Comparison of ENCODE assay signal across 8 mouse cellular contexts in the genomic region with DNA sequence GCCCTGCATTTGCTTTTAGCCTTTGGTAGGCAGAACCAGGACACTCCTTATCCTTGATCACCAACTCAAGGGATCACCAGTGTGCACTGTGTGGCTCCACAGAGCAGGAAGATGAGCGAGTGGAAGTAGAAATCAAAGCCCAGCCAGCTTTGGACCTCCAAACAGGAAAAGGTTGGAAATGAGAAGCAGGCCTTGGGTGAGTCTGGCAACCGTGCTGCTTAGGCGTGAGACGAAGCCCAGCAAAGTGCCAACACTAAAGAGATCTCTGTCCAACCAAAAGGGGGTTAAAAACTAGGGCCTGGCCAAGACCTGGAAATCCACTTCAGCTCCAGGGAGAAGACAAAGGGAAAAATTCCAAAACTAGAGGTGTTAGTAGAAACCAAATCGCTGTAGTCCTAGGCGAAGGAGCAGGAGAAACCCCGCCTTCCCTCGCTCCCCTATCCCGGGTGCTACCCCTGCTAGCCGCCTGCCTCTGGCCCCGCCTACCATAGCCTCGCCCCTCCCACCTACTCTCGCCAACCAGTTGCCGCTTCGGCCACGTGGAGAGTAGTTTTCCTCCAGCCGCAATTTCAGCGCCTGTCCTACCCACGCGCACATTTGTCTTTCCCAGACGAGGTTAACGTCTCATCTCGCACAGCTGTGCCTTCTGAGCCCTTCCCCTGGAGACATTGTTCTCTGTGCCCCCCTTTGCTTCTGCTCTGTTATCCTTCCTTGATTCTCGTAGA. TPM values are rescaled to one million over a fixed set of nuclear protein-coding genes. Genes with fewer than 3 reads are reported as not detected.
A peak's percentile ranks its signal among the peaks of the same experiment; 100 is the strongest.
DNase-seq lines count a peak whose midpoint lies in the region; ATAC-seq and TF ChIP-seq lines count a peak whose summit lies in the region.

No protein-coding gene starts in this region.

- H3K79me2 ChIP-seq in MEL (ENCODE audit: control insufficient read depth, insufficient read depth, low read length, poor library complexity), result no peaks in the 10 kb centered on the region; the same call in 1 of the 2 replicates

- H3K4me3 ChIP-seq in MEL (ENCODE audit: control insufficient read depth in 1 of 2, insufficient read depth in 1 of 2, low read depth in 2 of 2, low read length in 2 of 2), result peak overlapping the region; percentile 60 to 66
- H3K4me3 ChIP-seq in hindbrain, embryonic 13.5 days, result peak overlapping the region; percentile 30

- WGBS in hindbrain, embryonic 13.5 days, result 18% methylated on average over 24 of the region's 24 CpGs

- peaks cover 13 to 25% of the 10 kb centered on the region in 2 experiments for H3K4me1 ChIP-seq in MEL (ENCODE audit: control insufficient read depth in 1 of 2, insufficient read depth in 2 of 2, low read length in 2 of 2)
- H3K4me1 ChIP-seq in hindbrain, embryonic 13.5 days (replicated peaks), result peaks cover 12% of the 10 kb centered on the region

- no peak for TF ChIP-seq RAD21 in MEL (IDR thresholded peaks at IDR 0.05; ENCODE audit: low read depth, low read length)

- ATAC-seq in hindbrain, embryonic 13.5 days (ENCODE audit: low FRiP score), result peak; percentile 74

- peaks cover 0 to 16% of the 10 kb centered on the region in 2 experiments; a peak in 2 of 4 replicates for H3K36me3 ChIP-seq in MEL (ENCODE audit: control insufficient read depth in 1 of 2, insufficient read depth in 2 of 2, low read length in 2 of 2)
- peaks cover 13% of the 10 kb centered on the region for H3K36me3 ChIP-seq in hindbrain, embryonic 13.5 days

- peak overlapping the region; percentile 79 for H3K9ac ChIP-seq in MEL (ENCODE audit: control insufficient read depth, low read depth, low read length, poor library complexity, severe bottlenecking)
- H3K9ac ChIP-seq in hindbrain, embryonic 13.5 days, result peak overlapping the region; percentile 20; the same call in 1 of the 2 replicates

- peak overlapping the region; percentile 59 for H3K4me2 ChIP-seq in hindbrain, embryonic 13.5 days

- DNase-seq in MEL (ENCODE audit: low read depth, low spot score), result peak; percentile 91
- DNase-seq in cerebellum, adult 9-11 months, result peak; percentile 20
- peak; percentile 15 to 36 for DNase-seq in frontal cortex, postnatal 25 days (ENCODE audit: low spot score in 2 of 2)
- peak; percentile 17 to 33 for DNase-seq in layer of hippocampus, postnatal 25 days (ENCODE audit: extremely low spot score in 1 of 2, low spot score in 1 of 2)
- DNase-seq in lung, postnatal 25 days (ENCODE audit: low spot score), result peak; percentile 87
- peak; percentile 81 for DNase-seq in retina, embryonic 14.5 days (ENCODE audit: low spot score)
- DNase-seq in thymus, postnatal 25 days, result peak; percentile 90

- H3K27me3 ChIP-seq in MEL (ENCODE audit: control insufficient read depth in 1 of 2, insufficient read depth in 2 of 2, low read length in 2 of 2), result no peaks in the 10 kb centered on the region
- H3K27me3 ChIP-seq in hindbrain, embryonic 13.5 days, result no peaks in the 10 kb centered on the region

- peak overlapping the region; percentile 68 for H3K27ac ChIP-seq in MEL (ENCODE audit: control insufficient read depth, low read depth, low read length)
- H3K27ac ChIP-seq in hindbrain, embryonic 13.5 days, result 0 out of 2 replicates have a peak overlapping the region, but pooled peaks have one; percentile 3

- H3K9me3 ChIP-seq in MEL (replicated peaks; ENCODE audit: insufficient read depth, low read length), result no peaks in the 10 kb centered on the region
- no peaks in the 10 kb centered on the region for H3K9me3 ChIP-seq in hindbrain, embryonic 13.5 days

- TF ChIP-seq POLR2A in MEL (IDR thresholded peaks at IDR 0.05; ENCODE audit: control insufficient read depth in 1 of 2, insufficient read depth in 1 of 2, low read depth in 1 of 2, low read length in 2 of 2, poor library complexity in 1 of 2), result peak in 1 of 2 experiments; percentile 82; a peak in 2 of 4 replicates

- TF ChIP-seq CTCF in MEL (IDR thresholded peaks at IDR 0.05 in 2 of 3, conservative IDR thresholded peaks at IDR 0.05 in 1 of 3; ENCODE audit: control insufficient read depth in 1 of 3, insufficient read depth in 1 of 3, low read depth in 2 of 3, low read length in 3 of 3, poor library complexity in 1 of 3, severe bottlenecking in 1 of 3), result no peak

- no peak for TF ChIP-seq EP300 in MEL (IDR thresholded peaks at IDR 0.05; ENCODE audit: low read depth in 1 of 2, low read length in 2 of 2)

TF ChIP-seq in MEL, 35 proteins besides CTCF, POLR2A, EP300 and RAD21:
- TF ChIP-seq ZMIZ1 (IDR thresholded peaks at IDR 0.05; ENCODE audit: low read depth, low read length) (peak; percentile 40; the same call in 1 of the 2 replicates), JUND (IDR thresholded peaks at IDR 0.05; ENCODE audit: low read depth, low read length) (no peak), ETS1 (IDR thresholded peaks at IDR 0.05; ENCODE audit: low read depth, low read length) (no peak), POLR2AphosphoS5 (IDR thresholded peaks at IDR 0.05; ENCODE audit: borderline replicate concordance, low read depth, low read length) (no peak), MEF2A (IDR thresholded peaks at IDR 0.05; ENCODE audit: extremely low read depth, insufficient replicate concordance, low read depth, low read length, poor library complexity, severe bottlenecking) (no peak), MXI1 (IDR thresholded peaks at IDR 0.05; ENCODE audit: low read depth, low read length) (peak; percentile 99), GATA1 (IDR thresholded peaks at IDR 0.05; ENCODE audit: low read depth, low read length) (no peak), GABPA (IDR thresholded peaks at IDR 0.05; ENCODE audit: low read depth, low read length) (no peak), E2F4 (IDR thresholded peaks at IDR 0.05; ENCODE audit: borderline replicate concordance, low read depth, low read length) (no peak), ELF1 (IDR thresholded peaks at IDR 0.05; ENCODE audit: low read depth, low read length) (no peak), MAFK (IDR thresholded peaks at IDR 0.05; ENCODE audit: borderline replicate concordance, low read depth, low read length) (no peak), POLR2AphosphoS2 (IDR thresholded peaks at IDR 0.05; ENCODE audit: low read length) (peak; percentile 65; the same call in 1 of the 2 replicates), NELFE (IDR thresholded peaks at IDR 0.05; ENCODE audit: low read depth, low read length) (peak; percentile 54), UBTF (IDR thresholded peaks at IDR 0.05; ENCODE audit: borderline replicate concordance, insufficient read depth, low read depth, low read length) (no peak), TBP (IDR thresholded peaks at IDR 0.05; ENCODE audit: low read depth, low read length) (0 out of 2 replicates have a peak, but pooled peaks have one; percentile 26), CHD1 (IDR thresholded peaks at IDR 0.05; ENCODE audit: low read depth, low read length) (no peak), MYC (IDR thresholded peaks at IDR 0.05; ENCODE audit: low read depth, low read length) (peak; percentile 98), KAT2A (conservative IDR thresholded peaks at IDR 0.05; ENCODE audit: low read depth, low read length) (no peak), ZKSCAN1 (IDR thresholded peaks at IDR 0.05; ENCODE audit: low read depth, low read length) (no peak), NRF1 (IDR thresholded peaks at IDR 0.05; ENCODE audit: insufficient read depth, low read depth, low read length, poor library complexity, severe bottlenecking) (no peak), SIN3A (IDR thresholded peaks at IDR 0.05; ENCODE audit: low read length) (peak; percentile 92), SMC3 (IDR thresholded peaks at IDR 0.05; ENCODE audit: low read depth, low read length) (no peak), RCOR1 (IDR thresholded peaks at IDR 0.05; ENCODE audit: low read depth, low read length) (0 out of 2 replicates have a peak, but pooled peaks have one; percentile 39), USF1 (IDR thresholded peaks at IDR 0.05; ENCODE audit: low read depth, low read length) (peak; percentile 79), MAX (IDR thresholded peaks at IDR 0.05; ENCODE audit: low read length) (peak; percentile 97), CHD2 (IDR thresholded peaks at IDR 0.05; ENCODE audit: low read length) (no peak), BHLHE40 (IDR thresholded peaks at IDR 0.05; ENCODE audit: borderline replicate concordance, low read depth, low read length) (no peak)
TF ChIP-seq in MEL: peak in this region for 10.

RNA-seq across cellular contexts. Expression of gene Efcab8, which starts 0.9 kb away (rescaled TPM):
- total RNA-seq in MEL (2012; rRNA removed), result 0.04 and 0.13 TPM in 2 replicates
- under 1 TPM in 1 of 2 experiments, not detected in 1; 0.19 TPM for polyA plus RNA-seq in MEL (2012; ENCODE audit: insufficient read depth in 1 of 2, insufficient read length in 2 of 2, low read depth in 1 of 2, low replicate concordance in 2 of 2, missing spikeins in 1 of 2)
- polyA plus RNA-seq in hindbrain, embryonic 13.5 days (2015; fragmentation: Nextera tagmentation; extraction: Ambion mirVana), result not detected in 2 replicates
- total RNA-seq in layer of hippocampus, postnatal 25 days (2021), result under 1 TPM; 0.12 to 0.19 TPM

RNA-seq across cellular contexts. Expression of gene Mapre1, which starts 37.7 kb away (rescaled TPM):
- 57.7 and 60.0 TPM in 2 replicates for total RNA-seq in MEL (2012; rRNA removed)
- 10 to 100 TPM in 1 of 2 experiments, not detected in 1; 94.8 TPM for polyA plus RNA-seq in MEL (2012; ENCODE audit: insufficient read depth in 1 of 2, insufficient read length in 2 of 2, low read depth in 1 of 2, low replicate concordance in 2 of 2, missing spikeins in 1 of 2)
- polyA plus RNA-seq in hindbrain, embryonic 13.5 days (2015; fragmentation: Nextera tagmentation; extraction: Ambion mirVana), result 430 and 438 TPM in 2 replicates
- 10 to 100 TPM; 82.2 to 89.2 TPM for total RNA-seq in layer of hippocampus, postnatal 25 days (2021)

Comparison
In these comparisons a context has a peak if more than half of its experiments do, and no peak if none do; other contexts are left out.
1. Peak in every context shown above with its lines: DNase-seq, ATAC-seq, H3K4me3 ChIP-seq and H3K27ac ChIP-seq.
2. DNase-seq: peak in every context shown above with its lines; median percentile 91 in MEL; 90 in thymus, postnatal 25 days; 87 in lung, postnatal 25 days; 81 in retina, embryonic 14.5 days; 26 in frontal cortex, postnatal 25 days; 25 in layer of hippocampus, postnatal 25 days; 20 in cerebellum, adult 9-11 months.